Mouse (Mus musculus): Measurements from ENCODE around the gene Usp2.

DNA sequence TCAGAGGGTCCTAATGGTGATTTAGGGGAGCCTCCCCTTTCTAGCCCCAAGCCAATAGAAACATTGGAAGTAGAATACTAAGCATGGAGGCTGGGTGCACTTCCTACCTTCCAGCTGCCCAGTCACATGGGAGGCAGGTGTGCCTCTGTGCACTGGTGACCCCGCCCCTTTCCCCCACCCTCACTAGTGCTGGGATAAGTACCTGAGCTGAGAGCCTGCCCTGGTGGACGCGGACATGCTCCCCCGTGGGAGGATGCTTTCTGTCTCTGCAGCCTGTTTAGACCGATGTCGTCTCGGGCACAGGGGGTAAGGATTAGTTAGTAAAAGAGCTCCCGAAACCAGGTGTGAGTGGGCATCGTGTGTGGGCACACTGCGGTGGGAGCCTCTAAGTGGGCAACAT, 20.1 kb downstream of the Usp2 start:
- TF ChIP-seq ZC3H11A (IDR thresholded peaks at IDR 0.05; ENCODE audit: low read depth, low read length): no peak
- no peak for TF ChIP-seq MAFK (IDR thresholded peaks at IDR 0.05; ENCODE audit: borderline replicate concordance, low read depth, low read length)
- no peak for TF ChIP-seq POLR2A (IDR thresholded peaks at IDR 0.05; ENCODE audit: control insufficient read depth in 1 of 2, insufficient read depth in 1 of 2, low read depth in 1 of 2, low read length in 2 of 2, poor library complexity in 1 of 2)
- TF ChIP-seq CTCF (IDR thresholded peaks at IDR 0.05 in 2 of 3, conservative IDR thresholded peaks at IDR 0.05 in 1 of 3; ENCODE audit: control insufficient read depth in 1 of 3, insufficient read depth in 1 of 3, low read depth in 2 of 3, low read length in 3 of 3, poor library complexity in 1 of 3, severe bottlenecking in 1 of 3): no peak
- TF ChIP-seq EP300 (IDR thresholded peaks at IDR 0.05; ENCODE audit: low read depth in 1 of 2, low read length in 2 of 2): no peak
- TF ChIP-seq MAX (IDR thresholded peaks at IDR 0.05; ENCODE audit: low read length): no peak
- TF ChIP-seq MEF2A (IDR thresholded peaks at IDR 0.05; ENCODE audit: extremely low read depth, insufficient replicate concordance, low read depth, low read length, poor library complexity, severe bottlenecking): no peak
- no peak for TF ChIP-seq RAD21 (IDR thresholded peaks at IDR 0.05; ENCODE audit: low read depth, low read length)
- TF ChIP-seq CHD2 (IDR thresholded peaks at IDR 0.05; ENCODE audit: low read length): no peak
- TF ChIP-seq GATA1 (IDR thresholded peaks at IDR 0.05; ENCODE audit: low read depth, low read length): no peak
- no peak for TF ChIP-seq ZMIZ1 (IDR thresholded peaks at IDR 0.05; ENCODE audit: low read depth, low read length)
- no peak for TF ChIP-seq NELFE (IDR thresholded peaks at IDR 0.05; ENCODE audit: low read depth, low read length)

Measured in MEL (cell line).